Mouse (Mus musculus) forebrain, postnatal 0 days (tissue): Measurements from ENCODE around the gene Trmt10a. TPM values are rescaled to one million over a fixed set of nuclear protein-coding genes. Genes with fewer than 3 reads are reported as not detected.

Source experiments
- ATAC-seq: fragments of 200-750 bp; cut with Nextera tagmentation; 2 replicates; pipeline ENCODE4 v1.8.0; 2017; ENCODE audit warnings: mild to moderate bottlenecking, moderate library complexity
- DNase-seq: peaks from one replicate; pipeline ENCODE4 v3.0.0-alpha.2; 2015
- H3K27ac ChIP-seq: fragments of 300-500 bp; sonication (generic); 2 replicates; pipeline ENCODE4 v1.5.1; 2014; ENCODE audit warnings: low read depth, mild to moderate bottlenecking, antibody characterized with exemption, low read length, moderate library complexity, mixed read lengths
- H3K27me3 ChIP-seq: fragments of 300-500 bp; sonication (generic); 2 replicates; pipeline ENCODE4 v1.6.1; 2014; ENCODE audit warnings: mild to moderate bottlenecking, low read length, mixed read lengths; ENCODE audit not compliant: insufficient read depth
- H3K36me3 ChIP-seq: fragments of 300-500 bp; sonication (generic); 2 replicates; pipeline ENCODE4 v1.6.1; 2014; ENCODE audit warnings: mild to moderate bottlenecking, moderate library complexity; ENCODE audit not compliant: insufficient read depth
- H3K4me1 ChIP-seq: fragments of 300-500 bp; sonication (generic); 2 replicates; pipeline ENCODE4 v1.6.1; 2014; ENCODE audit warnings: antibody characterized with exemption; ENCODE audit not compliant: insufficient read depth
- H3K4me2 ChIP-seq: fragments of 300-500 bp; sonication (generic); 2 replicates; pipeline ENCODE4 v1.6.1; 2014; ENCODE audit warnings: low read depth, mild to moderate bottlenecking, moderate library complexity
- H3K4me3 ChIP-seq: fragments of 300-500 bp; sonication (generic); 2 replicates; pipeline ENCODE4 v1.5.1; 2014; ENCODE audit warnings: low read depth, low read length, mixed read lengths
- H3K9ac ChIP-seq: fragments of 300-500 bp; sonication (generic); 2 replicates; pipeline ENCODE4 v1.6.1; 2014; ENCODE audit warnings: mild to moderate bottlenecking
- H3K9me3 ChIP-seq: fragments of 300-500 bp; sonication (generic); 2 replicates; pipeline ENCODE4 v1.6.1; 2016; ENCODE audit warnings: low read length
- CTCF ChIP-seq: sonication (generic); IDR thresholded peaks from 2 replicates; pipeline ENCODE4 v1.5.1; 2016; ENCODE audit warnings: antibody characterized with exemption, control low read depth, low read depth
- WGBS: fragments of 180-500 bp; shearing (Covaris S2); extraction: QIAGEN DNeasy Blood & Tissue Kit; methylation state at CpG from one replicate; pipeline ENCODE4 v1.1.7; 2014; 5-methylcytosine and 5-hydroxymethylcytosine counted together
- polyA plus RNA-seq: library from polyadenylated mRNA; unstranded; fragments of >200 nt; fragmentation: Nextera tagmentation; extraction: Ambion mirVana; gene quantifications from 2 replicates; pipeline ENCODE4 v1.2.1, GENCODE M21; 2015
- total RNA-seq: library from RNA; depleted of rRNA; stranded (reverse); fragments of >200 nt; gene quantifications from 2 replicates; pipeline ENCODE4 v1.2.3, GENCODE M21; 2014; rRNA removed

The Trmt10a gene
- total and polyA plus RNA-seq, 2 experiments from 2014 or later: 6.2 to 7.2 TPM

DNA sequence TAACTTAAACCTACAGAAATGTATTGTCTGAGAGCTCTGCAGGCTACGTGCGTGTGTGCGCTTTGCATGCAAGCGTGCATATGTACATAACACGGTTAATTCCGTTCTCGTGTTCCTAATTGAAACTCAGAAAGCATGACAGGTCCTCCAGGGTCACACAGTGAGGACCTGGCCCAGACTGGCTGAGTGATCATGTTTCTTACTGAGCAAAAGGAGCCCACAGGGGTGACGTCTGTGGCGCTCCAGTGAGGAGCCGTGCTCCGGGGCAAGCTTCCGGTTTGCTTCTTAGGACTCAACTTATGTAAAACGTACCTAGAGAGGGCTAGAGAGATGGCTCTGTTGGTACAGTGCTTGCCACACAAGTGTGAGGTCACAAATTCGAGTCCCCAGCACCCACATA is 53.8 kb downstream of the Trmt10a start:
- no peak for TF ChIP-seq CTCF
- H3K4me1 ChIP-seq: no peaks in the 10 kb centered on the region
- H3K27me3 ChIP-seq: no peaks in the 10 kb centered on the region
- no peak overlapping the region for H3K9ac ChIP-seq
- H3K4me2 ChIP-seq: no peak overlapping the region
- no peaks in the 10 kb centered on the region for H3K9me3 ChIP-seq
- no peak overlapping the region for H3K4me3 ChIP-seq
- no peak overlapping the region for H3K27ac ChIP-seq
- DNase-seq (no peak), ATAC-seq (no peak)
- 84% methylated on average over 14 of the region's 14 CpGs for WGBS
- H3K36me3 ChIP-seq: no peaks in the 10 kb centered on the region

DNA sequence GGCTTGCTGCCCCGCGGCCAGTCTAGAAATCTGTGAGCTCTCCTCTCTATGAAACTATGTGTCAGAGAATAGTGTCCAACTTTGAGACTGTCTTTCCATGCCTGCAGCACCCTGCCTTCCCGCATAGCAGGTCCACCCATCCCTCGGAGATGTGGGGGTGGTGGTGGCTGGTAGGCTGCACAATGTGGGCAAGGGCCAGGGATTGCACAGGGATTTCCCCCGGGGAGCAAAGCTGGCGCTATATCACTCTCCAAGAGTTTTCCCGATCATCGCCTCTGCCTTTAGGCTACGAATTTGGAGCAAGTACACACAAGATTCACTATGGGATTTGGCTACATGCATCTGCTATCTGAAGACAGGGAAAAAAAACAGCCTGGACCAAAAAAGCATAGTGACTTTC is 54.3 kb downstream of the Trmt10a start:
- ATAC-seq (peak; percentile 10; the same call in 1 of the 2 replicates), DNase-seq (no peak)
- no peak overlapping the region for H3K4me3 ChIP-seq
- H3K9me3 ChIP-seq: no peaks in the 10 kb centered on the region
- no peaks in the 10 kb centered on the region for H3K4me1 ChIP-seq
- H3K36me3 ChIP-seq: no peaks in the 10 kb centered on the region
- 68% methylated on average over 9 of the region's 9 CpGs for WGBS
- H3K27ac ChIP-seq: no peak overlapping the region
- no peak overlapping the region for H3K9ac ChIP-seq
- no peak for TF ChIP-seq CTCF
- H3K27me3 ChIP-seq: no peaks in the 10 kb centered on the region
- H3K4me2 ChIP-seq: no peak overlapping the region

DNA sequence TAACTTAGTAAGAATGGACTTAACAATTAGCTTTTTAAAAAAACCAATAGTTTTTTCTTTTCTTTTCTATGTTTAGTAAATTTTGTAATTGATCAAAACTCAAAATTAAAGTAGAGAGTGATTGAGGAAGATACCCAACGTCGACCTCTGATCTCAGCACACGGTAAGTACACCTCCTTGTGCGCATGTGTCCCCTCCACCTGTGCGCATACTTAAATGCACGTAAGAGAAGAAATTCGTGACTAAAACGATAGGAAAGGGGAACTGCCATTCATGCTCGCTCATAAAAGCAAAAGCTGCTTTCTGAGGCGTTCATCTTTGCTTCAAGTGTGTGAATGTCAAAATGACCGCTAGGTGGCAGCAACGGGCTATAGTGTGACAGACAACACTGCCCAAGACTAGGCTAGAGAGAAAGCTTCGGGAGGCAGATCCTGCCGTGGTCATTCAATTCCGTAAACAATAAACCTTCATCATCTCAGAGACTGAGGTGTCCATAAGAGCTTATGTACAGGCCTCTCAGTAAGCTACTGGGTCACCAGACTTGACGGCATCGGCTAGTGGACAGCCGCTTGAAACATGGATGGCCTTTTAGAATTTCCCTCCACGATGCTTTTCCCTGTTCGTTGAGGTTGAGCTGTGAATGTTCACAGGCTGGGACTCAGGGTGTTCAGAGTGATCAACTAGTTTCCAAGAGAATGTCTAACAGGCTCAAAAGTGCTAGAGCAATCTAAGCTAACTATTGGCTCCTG is 54.9 kb downstream of the Trmt10a start:
- DNase-seq (peak; percentile 95), ATAC-seq (peak; percentile 98)
- TF ChIP-seq CTCF: peak; percentile 96
- Histone ChIP-seq H3K27me3 (no peaks in the 10 kb centered on the region), H3K9me3 (no peaks in the 10 kb centered on the region), H3K9ac (peak overlapping the region; percentile 45), H3K4me2 (peak overlapping the region; percentile 55), H3K4me1 (no peaks in the 10 kb centered on the region), H3K36me3 (no peaks in the 10 kb centered on the region), H3K4me3 (peak overlapping the region; percentile 31), H3K27ac (no peak overlapping the region)
- 22% methylated on average over 20 of the region's 20 CpGs for WGBS

DNA sequence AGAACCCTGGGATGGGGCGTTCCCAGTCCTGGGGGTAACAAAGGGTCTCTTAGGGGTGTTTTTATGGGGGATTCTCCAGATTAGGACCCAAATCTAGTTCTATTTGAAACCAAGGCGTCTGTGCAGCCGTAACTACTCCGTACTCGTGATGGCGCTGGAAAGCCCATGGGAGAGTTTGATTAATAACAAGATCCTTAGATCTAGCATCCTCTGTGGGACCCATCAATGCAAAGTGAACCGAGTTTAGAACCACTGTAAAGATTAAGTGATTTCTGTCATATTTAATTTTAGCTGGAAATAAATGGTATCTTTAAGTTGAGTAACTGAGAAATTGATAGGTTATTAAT is 55.4 kb downstream of the Trmt10a start:
- H3K27ac ChIP-seq: no peak overlapping the region
- ATAC-seq (peak; percentile 23; the same call in 1 of the 2 replicates), DNase-seq (no peak)
- peak overlapping the region; percentile 55 for H3K4me2 ChIP-seq
- H3K9ac ChIP-seq: peak overlapping the region; percentile 45; the same call in 1 of the 2 replicates
- TF ChIP-seq CTCF: no peak
- no peaks in the 10 kb centered on the region for H3K36me3 ChIP-seq
- no peaks in the 10 kb centered on the region for H3K27me3 ChIP-seq
- 72% methylated on average over 7 of the region's 7 CpGs for WGBS
- no peak overlapping the region for H3K4me3 ChIP-seq
- H3K4me1 ChIP-seq: no peaks in the 10 kb centered on the region
- no peaks in the 10 kb centered on the region for H3K9me3 ChIP-seq

DNA sequence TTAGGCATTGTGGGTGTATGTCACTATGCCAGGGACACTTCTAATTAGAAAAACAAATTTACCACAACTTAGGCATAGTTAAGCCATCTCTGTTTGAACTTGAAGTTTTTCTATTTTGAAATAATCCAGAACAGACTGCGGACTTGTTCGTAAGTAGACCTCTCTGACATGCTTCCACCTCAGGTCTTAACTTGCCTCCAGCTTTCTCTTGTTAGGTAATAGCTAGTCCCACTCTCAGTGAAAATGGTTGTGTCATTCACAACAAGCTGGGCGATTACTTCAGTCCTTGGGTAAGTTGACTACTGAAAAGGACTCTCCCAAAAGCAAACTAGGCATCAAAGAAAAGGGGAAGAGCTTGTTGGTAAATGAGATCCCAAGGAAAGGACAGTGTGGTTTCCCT is 65.6 kb downstream of the Trmt10a start:
- Histone ChIP-seq H3K9ac (no peak overlapping the region), H3K27ac (no peak overlapping the region), H3K4me3 (no peak overlapping the region), H3K4me2 (no peak overlapping the region), H3K36me3 (no peaks in the 10 kb centered on the region), H3K27me3 (no peaks in the 10 kb centered on the region), H3K9me3 (no peaks in the 10 kb centered on the region), H3K4me1 (no peaks in the 10 kb centered on the region)
- ATAC-seq: no peak
- no peak for TF ChIP-seq CTCF
- no peak for DNase-seq
- 89% methylated on average over 3 of the region's 3 CpGs for WGBS

Other genes starting within 250 kb of the Trmt10a start
- gene Lamtor3, start 224.9 kb upstream of the Trmt10a start, total RNA-seq: 105 and 116 TPM in 2 replicates
- gene Lamtor3, start 224.9 kb upstream of the Trmt10a start, polyA plus RNA-seq: 112 and 123 TPM in 2 replicates
- gene Dapp1, start 161.9 kb upstream of the Trmt10a start, total RNA-seq: 4.3 and 4.9 TPM in 2 replicates
- gene Dapp1, start 161.9 kb upstream of the Trmt10a start, polyA plus RNA-seq: 2.8 and 3.3 TPM in 2 replicates
- gene 1110002E22Rik, start 78.4 kb upstream of the Trmt10a start, total RNA-seq: 0.19 and 0.77 TPM in 2 replicates
- 0.05 and 0.07 TPM in 2 replicates for gene 1110002E22Rik, start 78.4 kb upstream of the Trmt10a start, polyA plus RNA-seq
- gene Gm5105, start 76.1 kb upstream of the Trmt10a start, total RNA-seq: 0.15 and 0.38 TPM in 2 replicates
- gene Gm5105, start 76.1 kb upstream of the Trmt10a start, polyA plus RNA-seq: 0.15 TPM in 2 replicates
- 6.4 and 7.5 TPM in 2 replicates for gene Mttp, start 1.5 kb downstream of the Trmt10a start, total RNA-seq
- gene Mttp, start 1.5 kb downstream of the Trmt10a start, polyA plus RNA-seq: 4.6 and 5.0 TPM in 2 replicates
- not detected in 2 replicates for gene 4930579F01Rik, start 50.4 kb downstream of the Trmt10a start, total RNA-seq
- gene 4930579F01Rik, start 50.4 kb downstream of the Trmt10a start, polyA plus RNA-seq: 0.09 TPM in 1 of 2 replicates, not detected in the other
- 0.62 and 1.6 TPM in 2 replicates for gene Adh7, start 74.3 kb downstream of the Trmt10a start, total RNA-seq
- 1.0 TPM in 2 replicates for gene Adh7, start 74.3 kb downstream of the Trmt10a start, polyA plus RNA-seq
- gene Adh1, start 117.5 kb downstream of the Trmt10a start, total RNA-seq: 1.8 and 2.2 TPM in 2 replicates
- 3.0 and 3.8 TPM in 2 replicates for gene Adh1, start 117.5 kb downstream of the Trmt10a start, polyA plus RNA-seq
- gene Adh6a, start 169.8 kb downstream of the Trmt10a start, total RNA-seq: not detected in 2 replicates
- not detected in 2 replicates for gene Adh6a, start 169.8 kb downstream of the Trmt10a start, polyA plus RNA-seq
- 0.19 and 1.0 TPM in 2 replicates for gene Adh6b, start 198.3 kb downstream of the Trmt10a start, total RNA-seq
- 0.14 TPM in 1 of 2 replicates, not detected in the other for gene Adh6b, start 198.3 kb downstream of the Trmt10a start, polyA plus RNA-seq